Mouse (Mus musculus): ENCODE data around the gene Exoc2. TPM values are rescaled to one million over a fixed set of nuclear protein-coding genes. Genes with fewer than 3 reads are reported as not detected.

Exoc2 gene
- polyA plus RNA-seq, 1 experiment from 2014 or later: 20.9 TPM

DNA sequence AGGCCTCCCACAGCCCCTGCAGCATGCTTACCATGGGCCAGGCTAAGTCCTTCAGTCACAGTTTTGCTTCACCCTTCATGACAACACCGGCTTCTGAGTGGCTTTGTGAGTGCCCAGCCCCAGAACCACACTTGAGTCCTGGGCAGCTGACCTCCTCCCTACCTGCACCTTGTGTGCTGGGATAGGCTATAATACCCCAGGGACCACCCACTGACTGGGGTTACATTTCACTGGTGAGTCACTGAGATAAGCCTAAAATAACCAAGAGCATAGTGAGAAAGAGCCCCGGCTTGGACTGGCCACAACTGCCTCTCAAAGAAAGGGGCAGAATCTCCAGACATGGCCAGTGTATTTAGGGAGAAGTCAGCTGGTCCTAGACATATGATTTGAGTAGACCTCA is 192.0 kb downstream of the Exoc2 start:
- peak overlapping the region; percentile 1; the same call in 1 of the 2 replicates for H3K4me2 ChIP-seq (ENCODE audit: low read depth, low read length)
- no peaks in the 10 kb centered on the region for H3K36me3 ChIP-seq (ENCODE audit: control insufficient read depth, insufficient read depth)
- no peaks in the 10 kb centered on the region for H3K9me3 ChIP-seq (replicated peaks; ENCODE audit: control insufficient read depth, low read length)
- ATAC-seq (replicated peaks; ENCODE audit: extremely low read depth, insufficient read depth, low FRiP score): peak; percentile 72
- WGBS: 23% methylated on average over 2 of the region's 2 CpGs
- no peak overlapping the region for H3K27ac ChIP-seq (ENCODE audit: low read length)
- no peak overlapping the region for H3K9ac ChIP-seq (ENCODE audit: low read length)
- no peaks in the 10 kb centered on the region for H3K27me3 ChIP-seq (ENCODE audit: control insufficient read depth, insufficient read depth, low read length)
- H3K4me3 ChIP-seq (ENCODE audit: low read length): no peak overlapping the region
- H3K4me1 ChIP-seq (ENCODE audit: control insufficient read depth, insufficient read depth, low read length): peaks cover 12% of the 10 kb centered on the region

GRCm38 (mm10) chr13:30777678-30778179 is 196.2 kb downstream of the Exoc2 start:
- Histone ChIP-seq H3K4me3 (ENCODE audit: low read length) (no peak overlapping the region), H3K9ac (ENCODE audit: low read length) (no peak overlapping the region), H3K9me3 (replicated peaks; ENCODE audit: control insufficient read depth, low read length) (no peaks in the 10 kb centered on the region), H3K27me3 (ENCODE audit: control insufficient read depth, insufficient read depth, low read length) (no peaks in the 10 kb centered on the region), H3K27ac (ENCODE audit: low read length) (no peak overlapping the region), H3K4me1 (ENCODE audit: control insufficient read depth, insufficient read depth, low read length) (peaks cover 8% of the 10 kb centered on the region), H3K36me3 (ENCODE audit: control insufficient read depth, insufficient read depth) (no peaks in the 10 kb centered on the region), H3K4me2 (ENCODE audit: low read depth, low read length) (no peak overlapping the region)
- ATAC-seq (replicated peaks; ENCODE audit: extremely low read depth, insufficient read depth, low FRiP score): no peak
- WGBS: 54% methylated on average over 11 of the region's 11 CpGs

DNA sequence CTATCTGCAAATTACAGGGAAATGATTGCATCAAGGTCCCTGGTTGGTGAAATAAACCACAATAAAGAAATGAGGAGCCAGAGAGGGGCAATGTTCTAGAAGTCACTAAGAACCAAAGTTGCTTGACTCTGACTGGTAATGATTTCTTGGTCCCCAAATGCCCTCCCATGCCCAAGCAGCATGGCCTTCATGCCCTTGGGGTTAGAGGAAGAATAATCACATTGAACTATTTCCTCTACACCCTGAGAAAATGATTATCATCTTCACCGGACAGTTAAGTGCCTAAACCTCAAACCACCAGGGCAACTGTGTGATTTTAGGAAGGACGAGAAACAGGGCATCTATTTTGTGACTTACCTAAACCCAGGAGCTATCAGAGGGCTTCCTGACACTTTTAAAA is 197.9 kb downstream of the Exoc2 start:
- Histone ChIP-seq H3K36me3 (ENCODE audit: control insufficient read depth, insufficient read depth) (no peaks in the 10 kb centered on the region), H3K9me3 (replicated peaks; ENCODE audit: control insufficient read depth, low read length) (no peaks in the 10 kb centered on the region), H3K27me3 (ENCODE audit: control insufficient read depth, insufficient read depth, low read length) (no peaks in the 10 kb centered on the region), H3K4me3 (ENCODE audit: low read length) (no peak overlapping the region), H3K4me2 (ENCODE audit: low read depth, low read length) (no peak overlapping the region), H3K4me1 (ENCODE audit: control insufficient read depth, insufficient read depth, low read length) (no peaks in the 10 kb centered on the region), H3K27ac (ENCODE audit: low read length) (no peak overlapping the region), H3K9ac (ENCODE audit: low read length) (no peak overlapping the region)
- WGBS: 70% methylated on average over 2 of the region's 2 CpGs
- no peak for ATAC-seq (replicated peaks; ENCODE audit: extremely low read depth, insufficient read depth, low FRiP score)

DNA sequence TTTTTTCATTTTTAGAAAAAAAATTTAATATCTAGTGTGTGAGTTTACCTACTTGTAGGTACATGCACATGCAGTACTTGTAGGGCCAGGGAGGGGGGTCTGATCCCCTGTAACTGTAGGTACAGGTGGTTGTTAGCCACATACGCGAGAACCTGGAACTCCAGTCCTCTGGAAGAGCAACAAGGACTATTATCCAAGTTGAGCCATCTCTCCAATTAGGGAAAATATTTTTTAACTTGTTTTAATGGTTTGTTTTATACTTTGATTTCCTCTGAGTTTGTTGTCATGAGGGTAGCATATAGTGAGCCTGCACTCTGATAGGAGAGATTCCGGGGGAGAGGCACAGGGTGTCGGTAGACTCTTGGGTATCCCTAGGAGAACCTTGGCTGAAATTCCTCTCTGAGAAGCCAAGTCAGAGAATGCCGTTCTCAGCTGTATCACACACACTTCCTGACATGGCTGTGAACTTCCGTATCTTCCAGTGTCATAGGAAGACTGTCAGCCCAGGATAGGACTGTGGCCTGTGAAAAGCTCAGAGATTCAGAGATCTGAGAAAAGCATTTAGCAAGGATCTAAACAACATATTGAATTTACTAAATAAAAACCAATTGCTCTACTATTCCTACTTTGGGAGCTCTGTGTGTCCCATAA is 206.3 kb downstream of the Exoc2 start:
- ATAC-seq (replicated peaks; ENCODE audit: extremely low read depth, insufficient read depth, low FRiP score): no peak
- Histone ChIP-seq H3K4me3 (ENCODE audit: low read length) (no peak overlapping the region), H3K9me3 (replicated peaks; ENCODE audit: control insufficient read depth, low read length) (no peaks in the 10 kb centered on the region), H3K27me3 (ENCODE audit: control insufficient read depth, insufficient read depth, low read length) (no peaks in the 10 kb centered on the region), H3K9ac (ENCODE audit: low read length) (no peak overlapping the region), H3K27ac (ENCODE audit: low read length) (no peak overlapping the region), H3K36me3 (ENCODE audit: control insufficient read depth, insufficient read depth) (no peaks in the 10 kb centered on the region), H3K4me1 (ENCODE audit: control insufficient read depth, insufficient read depth, low read length) (no peaks in the 10 kb centered on the region), H3K4me2 (ENCODE audit: low read depth, low read length) (no peak overlapping the region)
- 62% methylated on average over 6 of the region's 6 CpGs for WGBS

DNA sequence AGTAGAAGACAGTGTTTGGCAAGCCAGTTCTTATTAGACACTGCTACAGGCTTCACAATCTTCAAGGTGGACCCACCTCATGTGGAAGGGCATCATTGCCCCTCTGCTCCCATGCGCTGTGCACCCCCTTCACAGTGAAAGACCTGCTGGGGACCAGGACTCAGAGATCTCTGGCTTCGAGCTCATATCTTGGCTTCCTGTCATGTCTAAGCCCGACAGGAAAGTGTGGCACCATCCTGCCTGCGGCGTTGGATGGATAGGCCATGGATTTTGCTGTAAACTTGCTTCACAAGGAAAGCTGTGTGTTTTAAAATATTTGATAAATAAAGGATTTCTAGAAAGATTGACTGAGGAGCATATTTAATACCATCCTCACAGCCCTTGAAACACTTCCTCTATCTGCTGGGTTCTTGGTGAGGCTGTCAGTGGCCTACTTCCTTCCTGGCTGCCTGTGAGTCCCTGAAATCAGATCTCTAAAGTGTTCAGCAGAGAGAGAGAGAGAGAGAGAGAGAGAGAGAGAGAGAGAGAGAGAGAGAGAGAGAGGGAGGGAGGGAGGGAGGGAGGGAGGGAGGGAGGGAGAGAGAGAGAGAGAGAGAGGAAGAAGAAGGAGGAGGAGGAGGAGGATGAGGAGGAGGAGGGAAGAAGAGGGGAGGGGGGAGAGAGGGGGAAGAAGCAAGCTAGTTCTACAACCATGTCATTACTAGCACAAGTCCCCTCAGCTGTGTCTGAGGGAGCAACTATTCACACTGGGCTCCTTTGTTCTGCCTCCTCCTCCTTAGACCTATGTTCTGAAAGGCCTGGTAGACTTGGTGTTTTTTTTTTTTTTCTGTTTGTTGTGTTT is 207.0 kb downstream of the Exoc2 start:
- Histone ChIP-seq H3K27me3 (ENCODE audit: control insufficient read depth, insufficient read depth, low read length) (no peaks in the 10 kb centered on the region), H3K27ac (ENCODE audit: low read length) (no peak overlapping the region), H3K4me2 (ENCODE audit: low read depth, low read length) (no peak overlapping the region), H3K9ac (ENCODE audit: low read length) (no peak overlapping the region), H3K9me3 (replicated peaks; ENCODE audit: control insufficient read depth, low read length) (no peaks in the 10 kb centered on the region), H3K36me3 (ENCODE audit: control insufficient read depth, insufficient read depth) (no peaks in the 10 kb centered on the region), H3K4me1 (ENCODE audit: control insufficient read depth, insufficient read depth, low read length) (no peaks in the 10 kb centered on the region), H3K4me3 (ENCODE audit: low read length) (no peak overlapping the region)
- no peak for ATAC-seq (replicated peaks; ENCODE audit: extremely low read depth, insufficient read depth, low FRiP score)
- 79% methylated on average over 5 of the region's 5 CpGs for WGBS

GRCm38 (mm10) chr13:30765906-30766305 is 208.0 kb downstream of the Exoc2 start:
- H3K27ac ChIP-seq (ENCODE audit: low read length): no peak overlapping the region
- ATAC-seq (replicated peaks; ENCODE audit: extremely low read depth, insufficient read depth, low FRiP score): no peak
- WGBS: 54% methylated on average over 5 of the region's 5 CpGs
- no peak overlapping the region for H3K4me2 ChIP-seq (ENCODE audit: low read depth, low read length)
- no peaks in the 10 kb centered on the region for H3K36me3 ChIP-seq (ENCODE audit: control insufficient read depth, insufficient read depth)
- H3K27me3 ChIP-seq (ENCODE audit: control insufficient read depth, insufficient read depth, low read length): no peaks in the 10 kb centered on the region
- H3K4me1 ChIP-seq (ENCODE audit: control insufficient read depth, insufficient read depth, low read length): no peaks in the 10 kb centered on the region
- no peak overlapping the region for H3K9ac ChIP-seq (ENCODE audit: low read length)
- H3K4me3 ChIP-seq (ENCODE audit: low read length): no peak overlapping the region
- H3K9me3 ChIP-seq (replicated peaks; ENCODE audit: control insufficient read depth, low read length): no peaks in the 10 kb centered on the region

- Histone ChIP-seq H3K9ac (ENCODE audit: low read length) (no peak overlapping the region), H3K4me2 (ENCODE audit: low read depth, low read length) (no peak overlapping the region), H3K4me3 (ENCODE audit: low read length) (no peak overlapping the region), H3K36me3 (ENCODE audit: control insufficient read depth, insufficient read depth) (no peaks in the 10 kb centered on the region), H3K27ac (ENCODE audit: low read length) (no peak overlapping the region), H3K4me1 (ENCODE audit: control insufficient read depth, insufficient read depth, low read length) (no peaks in the 10 kb centered on the region), H3K9me3 (replicated peaks; ENCODE audit: control insufficient read depth, low read length) (no peaks in the 10 kb centered on the region), H3K27me3 (ENCODE audit: control insufficient read depth, insufficient read depth, low read length) (0 out of 2 replicates have a peak, but pooled peaks cover under 1% of the 10 kb centered on the region)
- ATAC-seq (replicated peaks; ENCODE audit: extremely low read depth, insufficient read depth, low FRiP score): no peak
- 69% methylated on average over 8 of the region's 8 CpGs for WGBS
Observed at GRCm38 (mm10) chr13:30764014-30764740, 209.7 kb downstream of the Exoc2 start.

Data from heart, embryonic 16.5 days (tissue).